Mouse (Mus musculus) bone marrow, adult 2 months (tissue): ENCODE measurements around the gene Neu3. TPM values are rescaled to one million over a fixed set of nuclear protein-coding genes. Genes with fewer than 3 reads are reported as not detected.

Experiments
- H3K27ac ChIP-seq: fragments of 200-500 bp; 2 replicates; pipeline ENCODE4 v1.5.1; 2012; ENCODE audit warnings: low read depth, mild to moderate bottlenecking, control low read depth, inconsistent platforms, low read length; ENCODE audit not compliant: control insufficient read depth, poor library complexity, insufficient read depth
- H3K4me1 ChIP-seq: fragments of 200-500 bp; 2 replicates; pipeline ENCODE4 v1.6.1; 2011; ENCODE audit warnings: low read length; ENCODE audit not compliant: control insufficient read depth, insufficient read depth
- H3K4me3 ChIP-seq: fragments of 200-500 bp; replicated peaks from 2 replicates; pipeline ENCODE3; 2011; ENCODE audit warnings: mild to moderate bottlenecking, low read depth, low read length, control low read depth; ENCODE audit not compliant: control insufficient read depth
- POLR2A ChIP-seq: fragments of 200-500 bp; IDR thresholded peaks from 2 replicates; pipeline ENCODE4 v1.6.1; 2011; ENCODE audit warnings: low read depth, mild to moderate bottlenecking, control low read depth, low read length, borderline replicate concordance; ENCODE audit not compliant: control insufficient read depth
- WGBS: fragments of 180-500 bp; shearing (Covaris S2); methylation state at CpG from one replicate; pipeline ENCODE4 v1.1.7; 2018; 5-methylcytosine and 5-hydroxymethylcytosine counted together
- polyA plus RNA-seq: library from polyadenylated mRNA; stranded (reverse); fragments of >200 nt; gene quantifications from 2 replicates; pipeline ENCODE4 v1.2.4, GENCODE M21; 2011; ENCODE audit warnings: low replicate concordance; ENCODE audit not compliant: missing spikeins, insufficient read depth, insufficient read length

Neu3 gene
- polyA plus RNA-seq, 1 experiment = 4.5 TPM

- H3K4me3 ChIP-seq = no peak within 1 kb of the TSS
- no peaks in the 10 kb centered on the region for H3K4me1 ChIP-seq
- WGBS = 89% methylated on average over 2 of the region's 2 CpGs
- H3K27ac ChIP-seq = no peak within 1 kb of the TSS
- no peak for TF ChIP-seq POLR2A
Observed at GRCm38 (mm10) chr7:99763207-99763606, 65.0 kb downstream of the Neu3 start, which contains the start of gene Olfr521. TSS of gene Olfr521 (plus strand) at chr7:99763507.

Other genes starting within 250 kb of the Neu3 start
- not detected in 2 replicates for gene Tpbgl, start 201.3 kb downstream of the Neu3 start, polyA plus RNA-seq
- gene Slco2b1, start 117.1 kb downstream of the Neu3 start, polyA plus RNA-seq = 3.1 and 5.0 TPM in 2 replicates
- gene Olfr520, start 98.1 kb downstream of the Neu3 start, polyA plus RNA-seq = not detected in 2 replicates
- not detected in 2 replicates for gene Olfr521, start 64.9 kb downstream of the Neu3 start, polyA plus RNA-seq
- not detected in 2 replicates for gene Xrra1, start 30.7 kb upstream of the Neu3 start, polyA plus RNA-seq
- gene Spcs2, start 35.0 kb upstream of the Neu3 start, polyA plus RNA-seq = 42.7 and 59.2 TPM in 2 replicates
- 14.8 and 22.3 TPM in 2 replicates for gene Rnf169, start 152.0 kb upstream of the Neu3 start, polyA plus RNA-seq
- not detected in 2 replicates for gene Chrdl2, start 177.8 kb upstream of the Neu3 start, polyA plus RNA-seq